Mouse (Mus musculus): ENCODE data around the gene Snx12.

- TF ChIP-seq CTCF (conservative IDR thresholded peaks at IDR 0.05; ENCODE audit: insufficient read depth, insufficient read length, low read depth, low read length) (no peak), POLR2A (IDR thresholded peaks at IDR 0.05; ENCODE audit: low read depth, low read length) (no peak)
Measured at GRCm38 (mm10) chrX:101245011-101245410, 22.6 kb upstream of the Snx12 start.

Data from kidney, adult 2 months (tissue).